Mouse (Mus musculus) kidney, adult 2 months (tissue): ENCODE measurements around the gene Tll1.

Experiments used
- CTCF ChIP-seq: fragments of 200-500 bp; conservative IDR thresholded peaks from 2 replicates; pipeline ENCODE4 v1.5.1; 2011; ENCODE audit warnings: low read depth, mild to moderate bottlenecking, control low read depth, low read length, moderate library complexity, mixed read lengths; ENCODE audit not compliant: insufficient read depth, insufficient read length
- POLR2A ChIP-seq: fragments of 200-500 bp; IDR thresholded peaks from one replicate; pipeline ENCODE4 v1.6.1; 2011; ENCODE audit warnings: low read depth, low read length, control low read depth

DNA sequence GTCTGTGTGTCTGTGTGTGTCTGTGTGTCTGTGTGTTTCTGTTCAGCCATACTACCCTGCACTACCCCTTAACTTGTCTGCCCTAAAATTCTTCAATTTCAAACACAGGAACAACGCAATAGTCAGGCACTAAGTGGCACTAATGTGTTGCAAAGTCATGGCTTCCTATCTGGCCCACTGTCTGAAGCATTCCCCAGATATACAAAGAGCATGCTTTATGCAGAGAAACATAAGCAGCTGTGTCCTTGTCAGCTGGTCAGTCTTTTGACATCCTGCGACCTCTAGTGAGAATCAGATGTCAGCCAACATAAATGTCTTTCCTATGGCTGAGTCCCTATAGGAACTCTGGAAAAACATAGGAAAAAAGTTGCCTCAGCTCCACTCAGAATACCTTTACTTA lies 11.6 kb upstream of the Tll1 start:
- TF ChIP-seq POLR2A (no peak), CTCF (no peak)
